Mouse (Mus musculus) heart, embryonic 16.5 days (tissue): ENCODE data around the gene Tlr2. TPM values are rescaled to one million over a fixed set of nuclear protein-coding genes. Genes with fewer than 3 reads are reported as not detected.
A peak's percentile ranks its signal among the peaks of the same experiment; 100 is the strongest.

ENCODE experiments used
- ATAC-seq: fragments of 200-750 bp; cut with Nextera tagmentation; replicated peaks from 2 replicates; pipeline ENCODE4 v1.8.0; 2017; ENCODE audit warnings: moderate number of reproducible peaks; ENCODE audit not compliant: insufficient read depth, low FRiP score; ENCODE audit errors: extremely low read depth
- H3K27ac ChIP-seq: fragments of 300-500 bp; sonication (generic); 2 replicates; pipeline ENCODE4 v1.5.1; 2014; ENCODE audit warnings: mild to moderate bottlenecking, low read length, control low read depth, moderate library complexity
- H3K27me3 ChIP-seq: fragments of 300-500 bp; sonication (generic); 2 replicates; pipeline ENCODE4 v1.6.1; 2014; ENCODE audit warnings: low read length, mixed read lengths; ENCODE audit not compliant: control insufficient read depth, insufficient read depth
- H3K36me3 ChIP-seq: fragments of 300-500 bp; sonication (generic); 2 replicates; pipeline ENCODE4 v1.6.1; 2014; ENCODE audit not compliant: control insufficient read depth, insufficient read depth
- H3K4me1 ChIP-seq: fragments of 300-500 bp; sonication (generic); 2 replicates; pipeline ENCODE4 v1.6.1; 2014; ENCODE audit warnings: low read length, mixed read lengths; ENCODE audit not compliant: control insufficient read depth, insufficient read depth
- H3K4me2 ChIP-seq: fragments of 300-500 bp; sonication (generic); 2 replicates; pipeline ENCODE4 v1.6.1; 2014; ENCODE audit warnings: low read depth, mild to moderate bottlenecking, control low read depth, low read length
- H3K4me3 ChIP-seq: fragments of 300-500 bp; sonication (generic); 2 replicates; pipeline ENCODE4 v1.5.1; 2014; ENCODE audit warnings: mild to moderate bottlenecking, control low read depth, low read length
- H3K9ac ChIP-seq: fragments of 300-500 bp; sonication (generic); 2 replicates; pipeline ENCODE4 v1.6.1; 2014; ENCODE audit warnings: low read length, control low read depth
- H3K9me3 ChIP-seq: fragments of 300-500 bp; sonication (generic); replicated peaks from 2 replicates; pipeline ENCODE4 v1.6.1; 2016; ENCODE audit warnings: low read length; ENCODE audit not compliant: control insufficient read depth
- WGBS: fragments of 180-500 bp; shearing (Covaris S2); extraction: QIAGEN DNeasy Blood & Tissue Kit; methylation state at CpG from one replicate; pipeline ENCODE4 v1.1.7; 2014; 5-methylcytosine and 5-hydroxymethylcytosine counted together
- polyA plus RNA-seq: library from polyadenylated mRNA; unstranded; fragments of >200 nt; fragmentation: Nextera tagmentation; extraction: Ambion mirVana; gene quantifications from 2 replicates; pipeline ENCODE4 v1.2.1, GENCODE M21; 2015

The Tlr2 gene
- polyA plus RNA-seq, 1 experiment from 2014 or later, result 2.1 TPM

DNA sequence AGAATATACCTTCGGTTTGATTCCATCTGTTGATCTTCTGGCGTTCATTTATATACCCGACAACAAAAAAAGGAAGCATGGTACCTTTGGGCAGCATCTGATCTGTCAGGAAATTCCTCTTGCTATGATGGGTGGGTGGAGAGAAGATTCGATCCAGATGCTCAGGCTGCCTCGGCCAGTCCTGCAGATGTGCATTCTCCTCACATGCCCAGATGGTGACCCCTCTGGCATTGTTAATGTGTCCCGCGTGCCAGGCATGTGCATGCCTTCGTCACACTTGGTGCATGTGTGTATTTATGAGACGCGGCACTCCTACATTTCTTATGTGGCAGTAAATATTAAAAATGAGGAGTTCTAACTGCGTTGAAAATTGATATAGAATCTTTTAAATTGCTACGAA lies 33.1 kb downstream of the Tlr2 start:
- H3K27ac ChIP-seq, result no peak overlapping the region
- H3K4me3 ChIP-seq, result no peak overlapping the region
- ATAC-seq, result no peak
- H3K9ac ChIP-seq, result no peak overlapping the region
- H3K4me2 ChIP-seq, result no peak overlapping the region
- H3K9me3 ChIP-seq, result no peaks in the 10 kb centered on the region
- no peaks in the 10 kb centered on the region for H3K4me1 ChIP-seq
- H3K36me3 ChIP-seq, result no peaks in the 10 kb centered on the region
- 85% methylated on average over 12 of the region's 12 CpGs for WGBS
- H3K27me3 ChIP-seq, result no peaks in the 10 kb centered on the region

DNA sequence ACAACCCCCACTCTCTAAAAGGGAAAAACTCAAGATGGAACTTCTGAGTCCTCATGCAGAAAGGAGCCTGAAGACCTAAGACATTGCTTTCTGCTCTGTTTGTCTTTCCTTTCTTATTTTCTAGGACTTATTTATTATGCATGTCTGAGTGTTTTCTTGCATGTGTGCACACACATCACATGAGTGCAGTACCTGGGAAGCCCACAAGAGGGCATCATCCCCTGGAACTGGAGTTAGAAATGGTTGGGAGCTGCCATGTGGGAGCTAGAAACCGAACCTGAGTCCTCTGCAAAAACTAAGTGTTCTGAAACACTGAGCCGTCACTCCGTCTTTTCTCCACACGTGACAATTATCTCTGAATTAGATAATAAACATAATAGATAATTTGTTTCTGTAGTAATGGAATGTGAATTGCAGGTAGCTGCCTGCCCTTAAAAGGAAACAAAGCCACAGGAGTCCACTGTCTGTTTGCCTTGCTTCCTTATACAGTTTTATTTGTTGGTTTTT lies 39.9 kb downstream of the Tlr2 start:
- H3K4me3 ChIP-seq, result no peak overlapping the region
- no peak overlapping the region for H3K9ac ChIP-seq
- 94% methylated on average over 4 of the region's 4 CpGs for WGBS
- no peak overlapping the region for H3K4me2 ChIP-seq
- H3K9me3 ChIP-seq, result peaks cover 4% of the 10 kb centered on the region
- H3K27ac ChIP-seq, result no peak overlapping the region
- ATAC-seq, result no peak
- no peaks in the 10 kb centered on the region for H3K4me1 ChIP-seq
- no peaks in the 10 kb centered on the region for H3K27me3 ChIP-seq
- H3K36me3 ChIP-seq, result no peaks in the 10 kb centered on the region

DNA sequence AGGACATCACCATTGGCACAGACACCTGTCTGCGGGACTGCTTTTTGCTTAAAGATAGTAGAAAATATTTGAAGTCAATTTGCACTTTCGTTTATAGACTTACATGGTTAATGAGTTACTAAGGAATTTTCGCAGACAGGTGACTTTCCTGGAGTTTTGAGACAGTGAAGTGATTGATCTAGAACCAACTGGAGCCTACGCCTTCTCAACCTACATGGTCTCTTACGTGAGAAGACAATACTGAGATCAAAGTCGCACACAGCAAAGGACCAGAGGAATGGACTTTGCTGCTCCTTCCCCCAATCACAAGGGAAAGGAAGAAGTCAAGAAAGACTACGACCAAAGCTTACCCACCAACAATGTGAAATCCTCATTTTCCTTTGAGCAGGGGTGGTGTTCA lies 42.1 kb downstream of the Tlr2 start:
- Histone ChIP-seq H3K36me3 (no peaks in the 10 kb centered on the region), H3K27ac (no peak overlapping the region), H3K27me3 (no peaks in the 10 kb centered on the region), H3K4me2 (no peak overlapping the region), H3K9ac (no peak overlapping the region), H3K9me3 (peaks cover 4% of the 10 kb centered on the region), H3K4me1 (no peaks in the 10 kb centered on the region), H3K4me3 (no peak overlapping the region)
- 82% methylated on average over 7 of the region's 7 CpGs for WGBS
- no peak for ATAC-seq

DNA sequence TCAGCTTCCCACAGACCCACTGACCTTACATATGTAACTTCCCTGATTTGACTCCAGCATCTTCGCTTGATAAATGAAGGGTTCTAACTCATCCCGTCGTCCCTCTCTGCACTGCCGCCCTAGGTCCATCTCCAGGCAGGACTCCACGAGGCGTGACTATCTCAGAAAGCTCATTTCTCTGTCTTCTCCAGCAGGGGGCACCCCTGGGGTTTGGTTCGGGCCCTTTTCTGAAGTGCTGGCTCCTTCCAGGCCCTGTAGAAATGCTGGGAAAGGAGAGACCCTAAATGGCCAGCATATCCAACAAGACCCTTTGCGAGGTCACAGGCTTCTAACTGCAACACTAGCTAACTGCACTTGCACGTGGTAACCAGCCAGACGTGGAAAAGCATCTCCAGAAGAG lies 43.7 kb downstream of the Tlr2 start:
- WGBS, result 4% methylated on average over 10 of the region's 10 CpGs

DNA sequence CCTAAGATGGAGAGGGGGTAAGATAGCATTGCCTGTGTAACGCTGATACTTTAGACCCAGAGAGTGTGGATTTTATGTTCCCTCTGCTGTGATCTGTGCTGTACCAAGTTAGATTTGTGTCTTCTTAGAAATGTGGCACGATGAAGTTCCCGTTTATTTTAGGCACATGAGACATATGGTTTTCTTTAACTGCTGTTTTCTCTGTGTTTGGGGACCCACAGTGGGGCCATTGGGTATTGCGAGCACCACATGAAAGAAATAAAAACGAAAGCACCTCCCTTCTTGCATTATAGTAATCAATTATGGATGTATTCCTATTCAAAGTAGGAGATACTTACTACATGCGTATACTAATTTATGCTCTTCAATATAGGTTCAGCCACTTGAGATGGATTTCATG lies 44.5 kb downstream of the Tlr2 start:
- ATAC-seq, result no peak
- Histone ChIP-seq H3K27ac (no peak overlapping the region), H3K27me3 (no peaks in the 10 kb centered on the region), H3K9ac (no peak overlapping the region), H3K4me2 (no peak overlapping the region), H3K4me3 (no peak overlapping the region), H3K4me1 (no peaks in the 10 kb centered on the region), H3K36me3 (no peaks in the 10 kb centered on the region), H3K9me3 (peaks cover 4% of the 10 kb centered on the region)
- 67% methylated on average over 6 of the region's 6 CpGs for whole genome bisulfite sequencing

More for the DNA sequence above, 43.7 kb downstream of the Tlr2 start:
- Histone ChIP-seq H3K27me3 (no peaks in the 10 kb centered on the region), H3K4me3 (no peak overlapping the region), H3K27ac (no peak overlapping the region), H3K4me1 (no peaks in the 10 kb centered on the region), H3K4me2 (peak overlapping the region; percentile 42), H3K9ac (no peak overlapping the region), H3K9me3 (peaks cover 4% of the 10 kb centered on the region), H3K36me3 (no peaks in the 10 kb centered on the region)
- ATAC-seq, result peak; percentile 14; the same call in 1 of the 2 replicates

DNA sequence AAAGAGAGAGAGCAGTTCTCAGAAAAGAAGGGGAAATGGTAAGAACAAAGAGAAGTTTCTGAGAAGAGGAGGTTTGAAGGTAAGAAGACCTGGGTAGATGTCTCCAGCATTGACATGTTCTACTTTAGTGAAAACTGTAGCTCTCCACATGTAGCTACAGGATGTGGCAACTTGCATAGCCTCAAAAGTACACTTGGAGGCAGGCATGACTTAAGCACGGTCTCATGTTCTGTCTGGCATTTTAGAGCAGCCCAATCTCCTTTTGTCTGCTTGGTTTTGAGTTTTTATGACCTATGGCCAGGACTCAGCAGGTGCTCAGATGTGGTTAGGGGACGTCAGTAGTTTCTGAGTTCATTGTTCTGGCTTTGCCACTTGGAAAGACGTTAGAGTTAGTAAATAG lies 50.1 kb downstream of the Tlr2 start:
- no peak overlapping the region for H3K4me3 ChIP-seq

DNA sequence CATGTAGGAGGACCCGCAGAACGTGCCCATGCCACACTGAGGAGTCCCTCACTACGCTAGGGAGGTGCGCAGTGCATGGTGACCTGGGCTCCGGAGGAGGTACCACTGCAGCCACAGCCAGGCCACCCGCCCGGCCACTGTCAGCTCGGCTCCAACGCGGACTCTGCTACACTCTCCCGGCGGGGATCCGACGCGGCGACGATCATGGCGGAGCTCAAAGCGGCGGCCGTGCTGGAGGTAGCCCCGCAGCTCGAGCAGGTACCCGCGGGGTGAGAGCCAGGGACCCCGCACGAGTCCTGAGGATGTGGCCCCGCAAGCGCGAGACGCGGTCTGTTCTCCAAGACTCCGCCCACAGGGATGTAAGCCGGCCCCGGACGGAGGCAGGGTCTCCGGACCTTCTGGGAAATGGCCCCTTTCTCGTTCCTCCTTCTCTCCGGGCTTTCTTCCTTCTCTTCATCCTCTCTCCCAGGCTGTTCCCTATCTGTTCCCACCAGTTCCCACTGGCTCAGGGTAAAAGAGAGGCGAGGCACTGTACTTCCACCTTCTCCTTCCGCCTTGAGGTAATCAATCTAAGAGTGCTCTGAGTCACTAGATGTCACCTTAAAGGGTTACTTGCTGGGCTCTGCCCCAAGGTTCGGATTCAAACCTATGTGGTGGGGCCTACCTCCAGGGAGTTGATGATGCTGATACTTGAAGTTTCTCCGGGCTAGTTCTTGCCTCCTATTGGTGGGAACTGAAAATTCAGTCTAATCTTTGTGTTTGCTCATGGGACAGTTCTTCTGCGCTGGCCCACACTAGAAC lies 51.7 kb downstream of the Tlr2 start:
- peak; percentile 39; the same call in 1 of the 2 replicates for ATAC-seq
- peak overlapping the region; percentile 76 for H3K4me2 ChIP-seq
- peak overlapping the region; percentile 65 for H3K9ac ChIP-seq
- 0 out of 2 replicates have a peak, but pooled peaks cover 5% of the 10 kb centered on the region for H3K4me1 ChIP-seq
- H3K27ac ChIP-seq, result no peak overlapping the region
- H3K4me3 ChIP-seq, result peak overlapping the region; percentile 62
- peaks cover 5% of the 10 kb centered on the region; the same call in 1 of the 2 replicates for H3K27me3 ChIP-seq
- H3K9me3 ChIP-seq, result peaks cover 3% of the 10 kb centered on the region; the same call in 1 of the 2 replicates
- no peaks in the 10 kb centered on the region for H3K36me3 ChIP-seq
- 3% methylated on average over 44 of the region's 44 CpGs for WGBS

More for the DNA sequence above, 50.1 kb downstream of the Tlr2 start:
- H3K27ac ChIP-seq, result 0 out of 2 replicates have a peak overlapping the region, but pooled peaks have one; percentile 42
- H3K4me1 ChIP-seq, result 0 out of 2 replicates have a peak, but pooled peaks cover 5% of the 10 kb centered on the region
- ATAC-seq, result no peak
- H3K9ac ChIP-seq, result no peak overlapping the region
- H3K9me3 ChIP-seq, result peaks cover 3% of the 10 kb centered on the region; the same call in 1 of the 2 replicates
- H3K4me2 ChIP-seq, result no peak overlapping the region
- 70% methylated on average over 3 of the region's 3 CpGs for WGBS
- H3K36me3 ChIP-seq, result no peaks in the 10 kb centered on the region
- H3K27me3 ChIP-seq, result peaks cover 5% of the 10 kb centered on the region; the same call in 1 of the 2 replicates

DNA sequence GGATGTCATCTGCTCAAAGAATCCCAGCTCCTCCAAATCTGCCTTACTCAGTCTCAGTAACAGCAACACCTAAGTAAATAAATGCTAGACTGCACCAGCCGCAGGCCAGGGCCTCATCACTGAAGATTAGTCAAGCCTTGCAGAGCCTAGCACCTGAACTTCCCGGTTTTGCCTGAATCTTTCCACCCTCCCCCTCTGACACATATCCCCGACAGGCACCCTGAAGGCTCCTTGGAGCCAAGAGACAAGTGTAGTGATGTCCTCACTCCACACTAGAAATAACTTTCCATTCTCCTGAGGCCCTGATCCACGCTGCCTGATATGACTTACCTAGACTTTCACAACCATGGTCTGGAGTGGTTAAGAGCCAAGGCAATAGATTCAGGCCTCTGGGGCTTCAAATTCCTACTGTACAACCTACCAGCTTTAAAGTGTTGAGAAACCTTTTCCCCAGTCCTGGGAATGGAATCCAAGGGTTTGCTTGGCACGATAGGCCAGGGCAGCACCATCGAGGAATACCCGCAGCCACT lies 53.7 kb downstream of the Tlr2 start:
- peaks cover 14% of the 10 kb centered on the region for H3K4me1 ChIP-seq
- H3K4me2 ChIP-seq, result no peak overlapping the region
- H3K27ac ChIP-seq, result no peak overlapping the region
- H3K9me3 ChIP-seq, result peaks cover 3% of the 10 kb centered on the region; the same call in 1 of the 2 replicates
- H3K27me3 ChIP-seq, result peaks cover 5% of the 10 kb centered on the region; the same call in 1 of the 2 replicates
- H3K4me3 ChIP-seq, result no peak overlapping the region
- 82% methylated on average over 7 of the region's 7 CpGs for WGBS
- no peaks in the 10 kb centered on the region for H3K36me3 ChIP-seq
- ATAC-seq, result no peak
- no peak overlapping the region for H3K9ac ChIP-seq

DNA sequence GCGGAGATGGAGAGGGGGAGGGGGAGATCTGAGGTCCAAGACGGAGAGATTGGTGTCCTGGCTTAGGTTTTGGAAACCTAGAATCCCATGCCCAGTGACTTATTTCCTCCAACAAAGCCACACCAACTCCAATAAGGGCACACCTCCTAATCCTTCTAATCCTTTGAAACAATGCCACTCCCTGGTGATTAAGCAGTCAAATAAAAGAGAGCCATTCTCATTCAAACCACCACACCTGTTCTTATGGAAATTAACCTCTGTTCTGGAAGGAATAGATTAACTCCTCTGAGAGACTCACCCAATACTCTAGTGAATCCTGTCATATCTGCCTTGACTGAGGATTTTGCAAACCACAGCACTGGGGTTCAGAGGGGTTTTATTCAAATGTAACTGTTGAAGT lies 54.5 kb downstream of the Tlr2 start:
- Histone ChIP-seq H3K36me3 (no peaks in the 10 kb centered on the region), H3K9me3 (peaks cover 3% of the 10 kb centered on the region; the same call in 1 of the 2 replicates), H3K9ac (no peak overlapping the region), H3K27ac (no peak overlapping the region), H3K4me3 (no peak overlapping the region), H3K4me2 (no peak overlapping the region), H3K27me3 (peaks cover 5% of the 10 kb centered on the region; the same call in 1 of the 2 replicates), H3K4me1 (peaks cover 14% of the 10 kb centered on the region)
- ATAC-seq, result no peak
- 84% methylated on average over 2 of the region's 2 CpGs for WGBS
